Mouse (Mus musculus) midbrain, embryonic 12.5 days (tissue): ENCODE results near the gene Zfp414. TPM values are rescaled to one million over a fixed set of nuclear protein-coding genes. Genes with fewer than 3 reads are reported as not detected.
A peak's percentile ranks its signal among the peaks of the same experiment; 100 is the strongest.
"Not testable (repeated sequence)": the region's sequence is repeated elsewhere in the genome, so short reads cannot be mapped to it uniquely, and the experiment has no call there.

Source experiments
- ATAC-seq: fragments of 200-750 bp; cut with Nextera tagmentation; 2 replicates; pipeline ENCODE4 v1.8.0; 2017; ENCODE audit warnings: low read depth, moderate TSS enrichment, moderate library complexity; ENCODE audit not compliant: low FRiP score
- H3K27ac ChIP-seq: fragments of 300-500 bp; sonication (generic); replicated peaks from 2 replicates; pipeline ENCODE4 v1.5.1; 2016; ENCODE audit warnings: mild to moderate bottlenecking
- H3K27me3 ChIP-seq: fragments of 300-500 bp; sonication (generic); 2 replicates; pipeline ENCODE4 v1.6.1; 2016; ENCODE audit warnings: mild to moderate bottlenecking
- H3K36me3 ChIP-seq: fragments of 300-500 bp; sonication (generic); 2 replicates; pipeline ENCODE4 v1.6.1; 2016
- H3K4me1 ChIP-seq: fragments of 300-500 bp; sonication (generic); 2 replicates; pipeline ENCODE4 v1.6.1; 2016
- H3K4me2 ChIP-seq: fragments of 300-500 bp; sonication (generic); replicated peaks from 2 replicates; pipeline ENCODE4 v1.6.1; 2016; ENCODE audit warnings: mild to moderate bottlenecking, moderate library complexity
- H3K4me3 ChIP-seq: fragments of 300-500 bp; sonication (generic); 2 replicates; pipeline ENCODE4 v1.5.1; 2016; ENCODE audit warnings: mild to moderate bottlenecking
- H3K9ac ChIP-seq: fragments of 300-500 bp; sonication (generic); replicated peaks from 2 replicates; pipeline ENCODE4 v1.6.1; 2016; ENCODE audit warnings: mild to moderate bottlenecking, moderate library complexity
- H3K9me3 ChIP-seq: fragments of 300-500 bp; sonication (generic); 2 replicates; pipeline ENCODE4 v1.6.1; 2016; ENCODE audit warnings: mild to moderate bottlenecking
- WGBS: fragments of 180-500 bp; shearing (Covaris S2); methylation state at CpG from one replicate; pipeline ENCODE4 v1.1.7; 2016; 5-methylcytosine and 5-hydroxymethylcytosine counted together
- polyA plus RNA-seq: library from polyadenylated mRNA; unstranded; fragments of >200 nt; fragmentation: Nextera tagmentation; extraction: Ambion mirVana; gene quantifications from 2 replicates; pipeline ENCODE4 v1.2.1, GENCODE M21; 2016

The Zfp414 gene
- polyA plus RNA-seq: 47.3 and 57.7 TPM in 2 replicates

GRCm38 (mm10) chr17:33628621-33629486 is at the start of gene Zfp414:
Gene Zfp414, plus strand, starts transcription at chr17:33629090.
- Histone ChIP-seq H3K9me3 (no peaks in the 10 kb centered on the region), H3K36me3 (peaks cover 25% of the 10 kb centered on the region), H3K4me2 (peak within 1 kb of the TSS; percentile 73), H3K4me1 (peaks cover 23% of the 10 kb centered on the region), H3K27me3 (no peaks in the 10 kb centered on the region), H3K27ac (peak within 1 kb of the TSS; percentile 94), H3K4me3 (peak within 1 kb of the TSS; percentile 60), H3K9ac (peak within 1 kb of the TSS; percentile 75)
- peak; percentile 95 for ATAC-seq
- WGBS: 4% methylated on average over 29 of the region's 35 CpGs

DNA sequence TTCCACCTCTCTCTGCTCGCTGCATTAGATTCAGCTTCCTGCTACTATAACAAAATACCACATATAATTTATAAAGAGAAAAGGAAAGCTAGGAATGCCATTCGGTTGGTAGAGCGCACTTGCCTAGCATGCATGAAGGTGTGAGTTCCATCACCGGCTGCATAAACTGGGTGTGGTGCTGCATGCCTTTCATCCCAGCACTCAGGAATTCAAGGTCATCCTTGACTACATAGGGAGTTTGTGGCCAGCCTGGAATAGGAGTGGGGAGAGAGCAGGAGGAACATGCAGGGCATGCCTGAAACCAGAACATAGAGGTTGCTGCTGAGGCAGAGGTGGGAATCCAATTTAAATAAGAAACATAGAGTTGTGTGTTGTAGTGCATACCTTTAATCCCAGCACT is 44.8 kb upstream of the Zfp414 start:
- no peak overlapping the region for H3K4me3 ChIP-seq
- H3K4me1 ChIP-seq: no peaks in the 10 kb centered on the region
- no peaks in the 10 kb centered on the region for H3K36me3 ChIP-seq

GRCm38 (mm10) chr17:33586011-33586410 is 42.9 kb upstream of the Zfp414 start:
- 76% methylated on average over 17 of the region's 17 CpGs for WGBS
- H3K4me1 ChIP-seq: no peaks in the 10 kb centered on the region
- H3K27me3 ChIP-seq: no peaks in the 10 kb centered on the region
- H3K4me2 ChIP-seq: no peak overlapping the region
- H3K9ac ChIP-seq: no peak overlapping the region
- no peaks in the 10 kb centered on the region for H3K9me3 ChIP-seq
- H3K36me3 ChIP-seq: no peaks in the 10 kb centered on the region
- no peak overlapping the region for H3K27ac ChIP-seq
- H3K4me3 ChIP-seq: no peak overlapping the region
- ATAC-seq: no peak

More for the DNA sequence above, 44.8 kb upstream of the Zfp414 start:
- Histone ChIP-seq H3K9me3 (no peaks in the 10 kb centered on the region), H3K27me3 (no peaks in the 10 kb centered on the region), H3K9ac (no peak overlapping the region), H3K27ac (no peak overlapping the region), H3K4me2 (no peak overlapping the region)
- 84% methylated on average over 4 of the region's 4 CpGs for whole genome bisulfite sequencing
- ATAC-seq: no peak

- ATAC-seq: no peak
- peaks cover 6% of the 10 kb centered on the region; the same call in 1 of the 2 replicates for H3K9me3 ChIP-seq
- H3K4me1 ChIP-seq: no peaks in the 10 kb centered on the region
- H3K9ac ChIP-seq: no peak overlapping the region
- H3K27me3 ChIP-seq: no peaks in the 10 kb centered on the region
- no peak overlapping the region for H3K4me2 ChIP-seq
- no peaks in the 10 kb centered on the region for H3K36me3 ChIP-seq
- no peak overlapping the region for H3K4me3 ChIP-seq
- H3K27ac ChIP-seq: no peak overlapping the region
Observed at GRCm38 (mm10) chr17:33597271-33597670, 31.6 kb upstream of the Zfp414 start.

DNA sequence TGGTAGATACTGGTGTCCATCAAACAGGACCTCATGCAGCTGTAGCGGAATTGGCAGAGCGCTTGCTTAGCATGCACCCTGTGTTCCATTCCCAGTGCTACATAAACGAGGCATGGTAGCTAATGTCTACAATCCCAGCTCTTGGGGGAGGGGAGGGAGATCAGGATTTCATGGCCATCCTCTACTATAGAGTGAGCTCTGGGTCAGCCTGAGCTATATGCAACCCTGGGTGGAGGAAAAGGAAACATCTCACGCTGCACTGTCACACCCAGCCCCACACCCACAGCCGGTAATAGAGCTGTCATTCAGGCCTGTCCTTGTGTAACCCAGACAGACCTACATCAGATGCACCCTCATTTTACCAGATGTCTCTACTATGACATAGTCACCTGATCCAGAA is 30.4 kb upstream of the Zfp414 start:
- Histone ChIP-seq H3K4me2 (no peak overlapping the region), H3K27ac (no peak overlapping the region), H3K4me3 (no peak overlapping the region), H3K9me3 (peaks cover 6% of the 10 kb centered on the region; the same call in 1 of the 2 replicates), H3K9ac (no peak overlapping the region), H3K36me3 (no peaks in the 10 kb centered on the region), H3K27me3 (no peaks in the 10 kb centered on the region), H3K4me1 (no peaks in the 10 kb centered on the region)
- ATAC-seq: no peak
- WGBS: 95% methylated on average over 5 of the region's 5 CpGs

GRCm38 (mm10) chr17:33599836-33600475 is 28.9 kb upstream of the Zfp414 start:
- Histone ChIP-seq H3K9ac (no peak overlapping the region), H3K9me3 (peaks cover 6% of the 10 kb centered on the region; the same call in 1 of the 2 replicates), H3K4me1 (no peaks in the 10 kb centered on the region), H3K27ac (no peak overlapping the region), H3K27me3 (no peaks in the 10 kb centered on the region), H3K4me3 (no peak overlapping the region), H3K4me2 (no peak overlapping the region), H3K36me3 (no peaks in the 10 kb centered on the region)
- 88% methylated on average over 8 of the region's 8 CpGs for WGBS
- ATAC-seq: no peak

- ATAC-seq: no peak
- Histone ChIP-seq H3K9me3 (peaks cover 6% of the 10 kb centered on the region; the same call in 1 of the 2 replicates), H3K4me1 (no peaks in the 10 kb centered on the region), H3K27me3 (no peaks in the 10 kb centered on the region), H3K4me2 (no peak overlapping the region), H3K36me3 (no peaks in the 10 kb centered on the region), H3K9ac (no peak overlapping the region), H3K27ac (no peak overlapping the region), H3K4me3 (no peak overlapping the region)
- 76% methylated on average over 3 of the region's 3 CpGs for WGBS
Observed at GRCm38 (mm10) chr17:33600831-33601230, 28.1 kb upstream of the Zfp414 start.

DNA sequence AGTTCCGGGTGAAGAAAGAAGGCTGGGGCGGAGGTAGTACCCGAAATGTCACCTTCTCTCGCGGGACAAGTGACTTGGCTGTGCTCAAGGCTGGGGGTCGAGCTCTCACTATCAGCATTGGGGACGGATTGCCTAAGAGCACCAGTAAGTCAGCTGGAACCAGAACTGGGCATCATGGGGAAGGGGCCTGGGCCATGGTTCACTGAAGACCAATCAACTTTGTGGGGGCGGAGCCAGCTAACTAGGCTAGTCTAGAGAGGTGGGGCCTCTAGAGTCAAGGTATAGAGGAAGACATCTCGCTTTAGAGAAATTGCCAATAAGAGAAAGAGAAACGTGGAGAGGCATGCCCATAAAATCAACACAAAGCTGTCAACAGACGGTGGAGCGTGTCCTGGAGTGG is 26.9 kb upstream of the Zfp414 start:
- no peak overlapping the region for H3K4me3 ChIP-seq
- no peaks in the 10 kb centered on the region for H3K36me3 ChIP-seq
- H3K4me1 ChIP-seq: no peaks in the 10 kb centered on the region
- 85% methylated on average over 12 of the region's 12 CpGs for WGBS
- H3K9ac ChIP-seq: no peak overlapping the region
- ATAC-seq: no peak
- no peak overlapping the region for H3K4me2 ChIP-seq
- H3K27ac ChIP-seq: no peak overlapping the region
- H3K27me3 ChIP-seq: no peaks in the 10 kb centered on the region
- peaks cover 6% of the 10 kb centered on the region; the same call in 1 of the 2 replicates for H3K9me3 ChIP-seq

DNA sequence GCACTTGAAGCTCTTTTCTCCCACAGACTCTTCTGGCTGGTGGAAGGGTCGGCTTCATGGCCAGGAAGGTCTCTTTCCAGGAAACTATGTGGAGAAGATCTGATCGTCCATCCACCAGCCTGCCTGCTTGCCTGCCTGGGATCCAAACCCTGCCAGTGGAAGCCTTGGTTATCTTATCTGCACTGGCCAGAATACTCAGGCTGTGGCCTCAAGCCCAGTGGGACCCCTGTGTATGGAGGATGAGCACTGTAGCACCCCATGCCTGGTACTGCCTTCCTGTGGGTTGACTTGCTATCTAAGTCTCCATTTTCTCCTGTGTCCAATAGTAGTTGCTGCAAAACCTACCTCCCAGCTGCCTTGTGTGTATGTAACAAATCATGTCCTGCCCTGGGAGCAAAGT is 21.6 kb upstream of the Zfp414 start:
- H3K4me2 ChIP-seq: no peak overlapping the region
- no peak overlapping the region for H3K27ac ChIP-seq
- H3K4me1 ChIP-seq: no peaks in the 10 kb centered on the region
- H3K4me3 ChIP-seq: no peak overlapping the region
- H3K36me3 ChIP-seq: no peaks in the 10 kb centered on the region
- no peak for ATAC-seq
- H3K9ac ChIP-seq: no peak overlapping the region
- no peaks in the 10 kb centered on the region for H3K27me3 ChIP-seq
- H3K9me3 ChIP-seq: no peaks in the 10 kb centered on the region
- WGBS: 83% methylated on average over 2 of the region's 2 CpGs

DNA sequence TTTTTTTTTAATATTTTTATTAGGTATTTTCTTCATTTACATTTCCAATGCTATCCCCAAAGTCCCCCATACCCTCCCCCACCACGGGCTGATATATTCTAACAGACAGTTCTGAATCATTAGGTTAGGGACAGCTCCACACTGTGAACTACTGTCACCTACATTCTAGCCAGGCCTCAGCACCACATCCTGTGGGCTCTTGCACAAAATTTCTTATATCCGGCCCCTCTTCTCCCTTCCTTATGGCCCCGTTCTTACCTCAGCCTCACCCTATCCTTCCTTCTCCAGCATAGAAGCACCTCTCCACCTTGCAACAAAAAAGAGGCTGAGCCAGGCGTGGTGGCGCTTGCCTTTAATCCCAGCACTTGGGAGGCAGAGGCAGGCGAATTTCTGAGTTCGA is 18.3 kb upstream of the Zfp414 start:
- Histone ChIP-seq H3K4me3 (no peak overlapping the region), H3K27ac (no peak overlapping the region), H3K4me2 (no peak overlapping the region), H3K9me3 (no peaks in the 10 kb centered on the region), H3K9ac (no peak overlapping the region), H3K36me3 (no peaks in the 10 kb centered on the region), H3K4me1 (no peaks in the 10 kb centered on the region), H3K27me3 (no peaks in the 10 kb centered on the region)
- WGBS: 87% methylated on average over 7 of the region's 7 CpGs
- no peak for ATAC-seq

DNA sequence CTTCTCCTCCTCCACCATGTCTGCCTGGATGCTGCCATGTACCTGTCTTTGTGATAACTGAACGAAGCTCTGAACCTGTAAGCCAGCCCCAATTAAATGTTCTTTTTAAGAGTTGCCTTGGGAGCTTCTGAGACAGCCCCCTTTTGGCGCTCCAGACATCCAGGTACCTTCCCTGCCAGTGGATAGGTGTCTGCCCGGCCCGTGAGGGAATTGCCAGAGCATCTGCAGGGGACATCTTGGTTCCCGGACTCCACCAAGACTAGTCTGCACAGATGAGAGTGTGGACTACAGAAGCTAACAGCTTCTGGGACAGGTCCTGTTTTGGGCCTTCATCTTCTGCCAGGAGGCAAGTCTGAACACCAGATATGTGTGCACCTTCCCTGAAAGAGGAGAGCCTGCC is 15.2 kb upstream of the Zfp414 start:
- H3K36me3 ChIP-seq, H3K27me3 ChIP-seq, ATAC-seq, H3K4me2 ChIP-seq, H3K4me3 ChIP-seq, H3K27ac ChIP-seq, H3K9ac ChIP-seq, H3K4me1 ChIP-seq, H3K9me3 ChIP-seq: not testable (repeated sequence)
- 82% methylated on average over 5 of the region's 5 CpGs for WGBS

- Histone ChIP-seq H3K4me1 (peaks cover 23% of the 10 kb centered on the region), H3K27me3 (no peaks in the 10 kb centered on the region), H3K9ac (no peak overlapping the region), H3K9me3 (no peaks in the 10 kb centered on the region), H3K4me2 (no peak overlapping the region), H3K27ac (no peak overlapping the region), H3K4me3 (no peak overlapping the region), H3K36me3 (peaks cover 20% of the 10 kb centered on the region)
- no peak for ATAC-seq
- WGBS: 92% methylated on average over 3 of the region's 3 CpGs
Observed at GRCm38 (mm10) chr17:33627281-33627680, 1.6 kb upstream of the Zfp414 start.
